Mouse (Mus musculus) B cell, adult (primary cell): ENCODE results near the gene Aox1. TPM values are rescaled to one million over a fixed set of nuclear protein-coding genes. Genes with fewer than 3 reads are reported as not detected.

ENCODE experiments used
- total RNA-seq: library from RNA; stranded (reverse); gene quantifications from 4 replicates; pipeline ENCODE4 v1.2.4, GENCODE M21; 2023; ENCODE audit not compliant: inconsistent age

The Aox1 gene
- not detected in 4 replicates for total RNA-seq

GRCm38 (mm10) chr1:58029636-58030117 is at the start of gene Aox1:
TSS of gene Aox1 (plus strand) at chr1:58029931.

GRCm38 (mm10) chr1:57995432-57996132 is 34.1 kb upstream of the Aox1 start, which contains the start of gene Sgo2a:
TSS of gene Sgo2a (plus strand) at chr1:57995971.

GRCm38 (mm10) chr1:58018856-58019255 is 10.9 kb upstream of the Aox1 start, which contains the start of gene Kctd18:
TSS of gene Kctd18 (minus strand) at chr1:58018956.

GRCm38 (mm10) chr1:58112880-58113279 is 83.1 kb downstream of the Aox1 start, which contains the start of gene Aox3:
TSS of gene Aox3 (plus strand) at chr1:58113130.

Other genes with a start within 250 kb of the Aox1 start
- 0.78 to 1.1 TPM (median 0.96 TPM) in 4 replicates for gene Sgo2a, start 34.0 kb upstream of the Aox1 start, total RNA-seq
- gene Kctd18, start 11.0 kb upstream of the Aox1 start, total RNA-seq: 40.6 to 48.9 TPM (median 45.6 TPM) in 4 replicates
- not detected in 4 replicates for gene Aox3, start 83.2 kb downstream of the Aox1 start, total RNA-seq
- 0.33 to 1.1 TPM (median 0.69 TPM) in 4 replicates for gene Aox4, start 180.5 kb downstream of the Aox1 start, total RNA-seq
- gene Aox2, start 248.4 kb downstream of the Aox1 start, total RNA-seq: not detected in 4 replicates